Mouse (Mus musculus) kidney, postnatal 0 days (tissue): ENCODE results near the gene Gm20388. TPM values are rescaled to one million over a fixed set of nuclear protein-coding genes. Genes with fewer than 3 reads are reported as not detected.
A peak's percentile ranks its signal among the peaks of the same experiment; 100 is the strongest.

Experiments used
- ATAC-seq: fragments of 200-750 bp; cut with Nextera tagmentation; replicated peaks from 2 replicates; pipeline ENCODE4 v1.8.0; 2017; ENCODE audit warnings: low read depth, moderate number of reproducible peaks, moderate TSS enrichment, moderate library complexity; ENCODE audit not compliant: low FRiP score
- DNase-seq: peaks from one replicate; pipeline ENCODE4 v3.0.0-alpha.2; 2016; ENCODE audit warnings: low spot score
- H3K27ac ChIP-seq: fragments of 300-500 bp; sonication (generic); 2 replicates; pipeline ENCODE4 v1.5.1; 2014; ENCODE audit warnings: mild to moderate bottlenecking
- H3K27me3 ChIP-seq: fragments of 300-500 bp; sonication (generic); 2 replicates; pipeline ENCODE4 v1.6.1; 2014; ENCODE audit warnings: low read length, mixed read lengths; ENCODE audit not compliant: insufficient read depth
- H3K36me3 ChIP-seq: fragments of 300-500 bp; sonication (generic); 2 replicates; pipeline ENCODE4 v1.6.1; 2014; ENCODE audit warnings: low read length, mixed read lengths; ENCODE audit not compliant: insufficient read depth
- H3K4me1 ChIP-seq: fragments of 300-500 bp; sonication (generic); replicated peaks from 2 replicates; pipeline ENCODE4 v1.6.1; 2014; ENCODE audit warnings: antibody characterized with exemption, low read length, mixed read lengths; ENCODE audit not compliant: insufficient read depth
- H3K4me2 ChIP-seq: fragments of 300-500 bp; sonication (generic); 2 replicates; pipeline ENCODE4 v1.6.1; 2014; ENCODE audit warnings: mild to moderate bottlenecking, low read length, moderate library complexity, mixed read lengths
- H3K4me3 ChIP-seq: fragments of 300-500 bp; sonication (generic); replicated peaks from 2 replicates; pipeline ENCODE4 v1.5.1; 2014; ENCODE audit warnings: low read depth, low read length
- H3K9ac ChIP-seq: fragments of 300-500 bp; sonication (generic); 2 replicates; pipeline ENCODE4 v1.6.1; 2014; ENCODE audit warnings: low read depth, low read length
- H3K9me3 ChIP-seq: fragments of 300-500 bp; sonication (generic); replicated peaks from 2 replicates; pipeline ENCODE4 v1.6.1; 2016; ENCODE audit warnings: low read length, inconsistent platforms, mixed read lengths
- CTCF ChIP-seq: IDR thresholded peaks from 2 replicates; pipeline ENCODE4 v1.5.1; 2016; ENCODE audit warnings: antibody characterized with exemption, low read depth, mild to moderate bottlenecking, moderate library complexity
- WGBS: fragments of 180-500 bp; shearing (Covaris S2); extraction: QIAGEN DNeasy Blood & Tissue Kit; methylation state at CpG from one replicate; pipeline ENCODE4 v1.1.7; 2014; 5-methylcytosine and 5-hydroxymethylcytosine counted together
- polyA plus RNA-seq: library from polyadenylated mRNA; unstranded; fragments of >200 nt; fragmentation: Nextera tagmentation; extraction: Ambion mirVana; gene quantifications from 2 replicates; pipeline ENCODE4 v1.2.1, GENCODE M21; 2015

The Gm20388 gene
- polyA plus RNA-seq, 1 experiment from 2014 or later, result not detected

DNA sequence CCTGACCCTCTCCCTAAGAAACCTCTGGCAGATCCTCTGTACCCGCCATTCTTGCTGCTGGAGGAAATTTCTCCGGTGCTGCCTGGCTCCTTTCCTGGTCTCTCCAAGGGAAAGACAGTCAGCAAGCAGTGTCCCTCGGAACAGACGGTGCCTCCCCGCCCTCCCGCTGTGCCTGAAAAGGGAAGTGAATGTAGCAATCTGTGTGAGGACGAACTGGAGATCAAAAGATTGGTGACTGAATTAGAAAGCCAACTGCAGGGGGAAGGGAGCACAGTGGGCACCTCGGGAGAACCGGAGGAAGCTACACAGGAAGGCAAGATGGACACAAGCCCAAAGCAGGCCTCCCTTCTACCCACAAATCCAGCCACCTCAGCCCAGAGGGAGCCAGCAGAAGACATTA is 2353.6 kb downstream of the Gm20388 start:
- ATAC-seq (no peak), DNase-seq (no peak)
- H3K9me3 ChIP-seq, result no peaks in the 10 kb centered on the region
- no peak overlapping the region for H3K9ac ChIP-seq
- no peak for TF ChIP-seq CTCF
- H3K36me3 ChIP-seq, result no peaks in the 10 kb centered on the region
- 50% methylated on average over 9 of the region's 9 CpGs for WGBS
- no peaks in the 10 kb centered on the region for H3K27me3 ChIP-seq
- H3K4me2 ChIP-seq, result no peak overlapping the region
- no peak overlapping the region for H3K27ac ChIP-seq
- H3K4me3 ChIP-seq, result no peak overlapping the region
- H3K4me1 ChIP-seq, result no peaks in the 10 kb centered on the region; the same call in 1 of the 2 replicates

DNA sequence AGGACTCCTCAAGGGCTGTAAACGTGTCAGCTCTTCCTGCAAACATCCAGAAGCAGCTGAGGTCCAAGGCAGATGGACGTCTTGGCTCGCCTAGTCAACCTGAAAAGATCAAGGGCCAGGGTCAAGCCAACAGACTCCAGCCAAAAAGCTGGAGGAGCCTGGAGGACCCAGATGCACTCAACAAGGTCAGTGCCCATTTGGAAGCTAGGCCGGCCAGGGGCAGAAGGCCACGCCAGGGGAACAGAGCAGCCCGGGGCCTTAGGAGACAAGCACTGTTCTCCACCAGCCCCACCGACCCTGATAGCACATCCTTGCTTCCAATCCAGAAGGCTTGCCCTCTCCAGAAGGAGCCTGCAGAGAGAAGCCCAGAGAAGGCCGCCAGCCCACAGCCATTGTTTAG is 2354.9 kb downstream of the Gm20388 start:
- Histone ChIP-seq H3K4me1 (no peaks in the 10 kb centered on the region; the same call in 1 of the 2 replicates), H3K9ac (no peak overlapping the region), H3K4me3 (no peak overlapping the region), H3K27me3 (no peaks in the 10 kb centered on the region), H3K27ac (no peak overlapping the region), H3K9me3 (no peaks in the 10 kb centered on the region), H3K36me3 (no peaks in the 10 kb centered on the region), H3K4me2 (no peak overlapping the region)
- 67% methylated on average over 8 of the region's 8 CpGs for WGBS
- DNase-seq (no peak), ATAC-seq (no peak)
- TF ChIP-seq CTCF, result no peak

DNA sequence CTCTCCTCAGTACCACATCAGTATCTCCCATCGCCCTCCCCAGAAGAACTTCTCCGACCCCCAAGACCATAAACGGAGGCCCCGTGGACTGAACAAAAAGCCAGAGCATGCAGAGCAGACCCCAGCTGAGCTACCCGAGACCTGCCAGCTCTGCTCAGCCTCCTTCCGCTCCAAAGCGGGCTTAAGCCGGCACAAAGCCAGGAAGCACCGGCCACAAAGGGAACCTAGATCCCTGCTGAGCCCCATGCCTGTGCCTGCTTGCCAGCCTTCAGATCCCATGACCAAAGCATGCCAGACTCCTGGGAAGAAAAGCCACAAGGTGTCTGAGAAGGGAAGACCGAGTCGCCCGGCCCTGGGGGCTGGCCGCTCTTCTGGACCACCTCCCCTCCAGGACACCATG is 2356.2 kb downstream of the Gm20388 start:
- Histone ChIP-seq H3K9me3 (no peaks in the 10 kb centered on the region), H3K27ac (no peak overlapping the region), H3K4me3 (no peak overlapping the region), H3K9ac (no peak overlapping the region), H3K4me1 (no peaks in the 10 kb centered on the region; the same call in 1 of the 2 replicates), H3K27me3 (no peaks in the 10 kb centered on the region), H3K4me2 (no peak overlapping the region), H3K36me3 (no peaks in the 10 kb centered on the region)
- no peak for DNase-seq
- no peak for TF ChIP-seq CTCF
- ATAC-seq, result no peak
- WGBS, result 71% methylated on average over 13 of the region's 13 CpGs

DNA sequence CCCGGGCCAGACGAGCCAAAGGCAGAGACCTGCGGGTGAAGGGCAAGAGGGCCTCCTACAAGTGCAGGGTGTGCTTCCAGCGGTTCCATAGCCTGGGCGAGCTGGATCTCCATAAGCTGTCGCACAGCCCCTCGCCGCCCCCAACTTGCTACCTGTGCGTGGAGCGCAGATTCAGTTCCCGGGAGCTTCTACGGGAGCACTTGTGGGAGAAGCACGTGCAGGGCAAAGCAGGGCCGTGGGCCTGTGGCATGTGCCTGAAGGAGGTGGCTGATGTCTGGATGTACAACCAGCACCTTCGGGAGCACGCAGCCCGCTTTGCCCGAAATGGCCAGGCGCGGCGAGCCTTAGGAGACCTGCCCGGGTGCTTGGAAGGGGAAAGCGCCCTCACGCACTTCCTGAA is 2358.2 kb downstream of the Gm20388 start:
- H3K9ac ChIP-seq, result peak overlapping the region; percentile 43; the same call in 1 of the 2 replicates
- ATAC-seq, result no peak
- WGBS, result 60% methylated on average over 24 of the region's 24 CpGs

DNA sequence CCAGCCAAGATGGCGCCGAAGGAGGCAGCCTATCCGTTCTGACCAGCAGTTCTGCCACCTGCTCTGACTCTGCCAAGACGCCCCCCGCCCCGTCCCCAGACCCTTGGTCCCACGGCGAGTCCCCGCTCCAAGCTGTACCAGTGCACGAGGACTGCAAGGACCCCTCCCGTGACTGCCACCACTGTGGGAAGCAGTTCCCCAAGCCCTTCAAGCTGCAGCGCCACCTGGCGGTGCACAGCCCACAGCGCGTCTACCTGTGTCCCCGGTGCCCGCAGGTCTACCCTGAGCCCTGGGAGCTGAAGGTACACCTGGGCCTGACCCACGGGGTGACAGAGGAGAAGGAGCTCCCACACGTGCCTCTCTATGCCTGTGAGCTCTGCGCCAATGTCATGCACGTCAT is 2358.8 kb downstream of the Gm20388 start:
- no peaks in the 10 kb centered on the region; the same call in 1 of the 2 replicates for H3K4me1 ChIP-seq
- 6% methylated on average over 21 of the region's 21 CpGs for WGBS
- H3K4me2 ChIP-seq, result peak overlapping the region; percentile 62
- H3K4me3 ChIP-seq, result peak overlapping the region; percentile 32
- H3K9me3 ChIP-seq, result no peaks in the 10 kb centered on the region
- peak; percentile 42; the same call in 1 of the 2 replicates for ATAC-seq
- H3K27ac ChIP-seq, result no peak overlapping the region
- TF ChIP-seq CTCF, result peak; percentile 98
- peak; percentile 71 for DNase-seq
- H3K9ac ChIP-seq, result peak overlapping the region; percentile 43; the same call in 1 of the 2 replicates
- H3K36me3 ChIP-seq, result no peaks in the 10 kb centered on the region
- no peaks in the 10 kb centered on the region for H3K27me3 ChIP-seq

More for the DNA sequence above, 2358.2 kb downstream of the Gm20388 start:
- no peak for DNase-seq
- TF ChIP-seq CTCF, result no peak
- H3K27ac ChIP-seq, result no peak overlapping the region
- H3K36me3 ChIP-seq, result no peaks in the 10 kb centered on the region
- no peaks in the 10 kb centered on the region; the same call in 1 of the 2 replicates for H3K4me1 ChIP-seq
- H3K9me3 ChIP-seq, result no peaks in the 10 kb centered on the region
- peak overlapping the region; percentile 62 for H3K4me2 ChIP-seq
- peak overlapping the region; percentile 32 for H3K4me3 ChIP-seq
- no peaks in the 10 kb centered on the region for H3K27me3 ChIP-seq

DNA sequence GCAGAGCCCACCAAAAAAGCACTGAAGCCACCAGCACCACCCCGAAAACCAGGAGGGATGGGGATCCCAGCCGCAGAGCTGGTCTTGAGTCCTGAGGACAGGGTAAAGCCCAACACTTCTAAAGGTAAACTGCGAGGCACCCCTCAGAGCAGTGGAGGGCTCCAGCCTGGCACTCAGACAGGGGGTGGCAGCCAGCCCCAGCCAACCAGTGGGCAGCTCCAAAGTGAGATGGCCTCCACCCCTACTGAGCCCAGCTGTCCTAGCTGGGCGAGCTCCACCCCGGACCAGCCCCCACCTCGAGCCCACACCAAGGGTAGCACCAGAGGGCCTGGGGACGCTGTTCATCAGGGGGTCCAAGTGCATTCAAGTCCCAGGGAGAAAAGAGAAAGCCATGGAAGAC is 2359.9 kb downstream of the Gm20388 start:
- H3K36me3 ChIP-seq, result no peaks in the 10 kb centered on the region
- H3K4me1 ChIP-seq, result no peaks in the 10 kb centered on the region; the same call in 1 of the 2 replicates
- no peak overlapping the region for H3K4me2 ChIP-seq
- WGBS, result 72% methylated on average over 7 of the region's 7 CpGs
- DNase-seq, result no peak
- no peak overlapping the region for H3K4me3 ChIP-seq
- H3K9me3 ChIP-seq, result no peaks in the 10 kb centered on the region
- H3K27ac ChIP-seq, result no peak overlapping the region
- TF ChIP-seq CTCF, result no peak
- no peak overlapping the region for H3K9ac ChIP-seq
- no peaks in the 10 kb centered on the region for H3K27me3 ChIP-seq
- no peak for ATAC-seq

DNA sequence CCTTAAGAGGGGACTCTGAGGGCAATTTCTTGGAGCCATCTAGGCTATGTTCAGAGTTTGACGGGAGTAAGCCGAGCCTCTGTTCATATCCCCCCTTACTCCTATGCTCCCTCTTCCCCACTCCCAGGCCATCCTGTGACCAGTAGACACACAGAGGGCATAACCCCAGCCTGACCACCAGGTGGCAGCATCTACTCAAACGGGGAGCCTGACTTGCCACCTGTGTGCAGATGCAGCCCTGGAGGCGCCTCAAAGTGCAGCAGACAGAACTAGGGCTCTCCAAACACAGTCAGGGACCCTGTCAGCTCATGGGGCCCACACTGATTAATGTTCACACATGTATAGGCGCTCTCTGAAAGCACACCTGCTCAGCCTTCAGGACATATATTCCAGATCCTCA is 2362.5 kb downstream of the Gm20388 start:
- no peaks in the 10 kb centered on the region for H3K9me3 ChIP-seq
- peak; percentile 98 for TF ChIP-seq CTCF
- no peak overlapping the region for H3K27ac ChIP-seq
- peak; percentile 87 for DNase-seq
- H3K9ac ChIP-seq, result no peak overlapping the region
- no peaks in the 10 kb centered on the region; the same call in 1 of the 2 replicates for H3K4me1 ChIP-seq
- no peaks in the 10 kb centered on the region for H3K27me3 ChIP-seq
- H3K36me3 ChIP-seq, result no peaks in the 10 kb centered on the region
- no peak overlapping the region for H3K4me3 ChIP-seq
- 11% methylated on average over 5 of the region's 5 CpGs for WGBS
- ATAC-seq, result peak; percentile 68
- H3K4me2 ChIP-seq, result no peak overlapping the region
